Mouse (Mus musculus) G1E (cell line): ENCODE results near the gene Prrc2b. TPM values are rescaled to one million over a fixed set of nuclear protein-coding genes. Genes with fewer than 3 reads are reported as not detected.

Experiments
- ATAC-seq: 2 replicates; pipeline ENCODE4 v1.8.0; 2016; ENCODE audit warnings: mild to moderate bottlenecking; ENCODE audit not compliant: insufficient number of reproducible peaks, poor library complexity, low FRiP score, severe bottlenecking; ENCODE audit errors: extremely low read depth
- DNase-seq: peaks from one replicate; pipeline ENCODE4 v3.0.0; 2012; ENCODE audit warnings: low spot score
- H3K27me3 ChIP-seq: 2 replicates; pipeline ENCODE4 v1.6.1; 2012; ENCODE audit warnings: mild to moderate bottlenecking, low read length, inconsistent platforms; ENCODE audit not compliant: insufficient read depth
- H3K36me3 ChIP-seq: replicated peaks from 2 replicates; pipeline ENCODE3; 2012; ENCODE audit warnings: mild to moderate bottlenecking, inconsistent platforms
- H3K4me1 ChIP-seq: 2 replicates; pipeline ENCODE4 v1.6.1; 2012; ENCODE audit warnings: low read depth, low read length, inconsistent platforms, mixed read lengths; ENCODE audit not compliant: insufficient read depth
- H3K4me3 ChIP-seq: 2 replicates; pipeline ENCODE4 v1.5.1; 2012; ENCODE audit warnings: low read depth, mild to moderate bottlenecking, inconsistent platforms, low read length, moderate library complexity, mixed read lengths
- H3K9me3 ChIP-seq: replicated peaks from 2 replicates; pipeline ENCODE4 v1.6.1; 2012; ENCODE audit warnings: inconsistent platforms
- CTCF ChIP-seq: IDR thresholded peaks from 2 replicates; pipeline ENCODE4 v1.5.1; 2012; ENCODE audit warnings: low read depth, low read length, inconsistent platforms, mixed read lengths
- GATA1 ChIP-seq: IDR thresholded peaks from 2 replicates; pipeline ENCODE4 v1.6.1; 2012; ENCODE audit warnings: borderline replicate concordance, low read length, inconsistent platforms, mixed read lengths
- GATA2 ChIP-seq: IDR thresholded peaks from 2 replicates; pipeline ENCODE4 v1.6.1; 2012; ENCODE audit warnings: low read depth, low read length, inconsistent platforms, borderline replicate concordance
- POLR2AphosphoS5 ChIP-seq: IDR thresholded peaks from 2 replicates; pipeline ENCODE4 v1.6.1; 2012; ENCODE audit warnings: low read depth, low read length, inconsistent platforms; ENCODE audit not compliant: insufficient replicate concordance
- TAL1 ChIP-seq: conservative IDR thresholded peaks from 2 replicates; pipeline ENCODE4 v1.6.1; 2012; ENCODE audit warnings: low read depth, low read length, inconsistent platforms, mixed read lengths
- polyA plus RNA-seq: library from polyadenylated mRNA; stranded (reverse); fragments of >175 nt; gene quantifications from 2 replicates; pipeline ENCODE4 v1.2.3, GENCODE M21; 2012
- total RNA-seq, 2 experiments: library from RNA; stranded (forward) in 1 of 2; stranded (reverse) in 1 of 2; fragments of 200-1000 nt in 1 of 2; fragments of >200 nt in 1 of 2; fragmentation: Nextera tagmentation in 1 of 2; gene quantifications; 2 replicates each; pipeline ENCODE4 v1.2.3; 2014 to 2017

The Prrc2b gene
- total and polyA plus RNA-seq, 3 experiments, result 17.1 to 147 (median 103) TPM

DNA sequence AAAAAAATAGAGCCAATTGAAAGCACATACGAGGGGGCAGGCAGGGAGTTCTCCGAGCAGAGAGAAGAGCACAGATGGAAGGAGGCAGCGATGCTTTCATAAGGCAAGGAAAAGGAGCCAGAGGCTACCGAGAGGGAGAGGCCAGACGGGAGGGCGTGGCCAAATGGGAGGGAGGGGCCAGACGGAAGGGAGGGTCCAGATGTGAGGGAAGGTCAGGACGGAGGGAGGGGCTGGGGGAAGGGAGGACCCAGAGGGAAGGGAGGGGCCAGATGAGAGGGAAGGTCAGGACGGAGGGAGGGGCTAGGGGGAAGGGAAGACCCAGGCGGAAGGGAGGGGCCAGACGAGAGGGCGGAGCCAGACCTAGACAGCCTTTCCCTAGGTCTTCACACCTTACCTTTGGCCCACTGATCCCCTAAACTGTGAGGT, 18.3 kb upstream of the Prrc2b start:
- Histone ChIP-seq H3K27me3 (no peaks in the 10 kb centered on the region), H3K36me3 (no peaks in the 10 kb centered on the region), H3K4me3 (peak overlapping the region; percentile 62; the same call in 1 of the 2 replicates), H3K9me3 (no peaks in the 10 kb centered on the region), H3K4me1 (peaks cover 76% of the 10 kb centered on the region)
- ATAC-seq (peak; percentile 47), DNase-seq (peak; percentile 64)
- no peak for TF ChIP-seq GATA1
- TF ChIP-seq GATA2, result no peak
- no peak for TF ChIP-seq CTCF
- no peak for TF ChIP-seq TAL1
- TF ChIP-seq POLR2AphosphoS5, result no peak

DNA sequence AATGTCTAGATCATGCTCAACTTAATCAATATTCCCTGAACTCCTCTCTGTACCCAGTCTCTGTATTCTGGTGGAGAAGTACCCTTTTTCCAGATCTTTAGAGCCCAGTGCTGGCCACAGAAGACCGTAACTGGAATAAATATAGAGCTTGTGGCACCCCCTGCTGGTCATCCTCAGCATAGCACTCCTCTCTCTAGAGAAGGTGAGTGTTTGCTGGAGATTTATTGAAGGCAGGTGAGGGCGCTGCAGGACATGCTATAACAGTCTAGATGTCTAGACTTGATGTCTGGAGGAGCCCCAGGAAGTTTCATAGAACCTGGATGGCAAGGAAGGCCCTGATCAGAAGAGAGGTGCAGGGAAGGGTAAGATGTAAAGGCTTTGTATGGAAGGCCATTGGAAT, 16.8 kb upstream of the Prrc2b start:
- DNase-seq (no peak), ATAC-seq (no peak)
- no peak overlapping the region for H3K4me3 ChIP-seq
- no peaks in the 10 kb centered on the region for H3K9me3 ChIP-seq
- peak; percentile 90 for TF ChIP-seq CTCF
- TF ChIP-seq TAL1, result no peak
- H3K27me3 ChIP-seq, result no peaks in the 10 kb centered on the region
- peaks cover 72% of the 10 kb centered on the region for H3K4me1 ChIP-seq
- H3K36me3 ChIP-seq, result no peaks in the 10 kb centered on the region

DNA sequence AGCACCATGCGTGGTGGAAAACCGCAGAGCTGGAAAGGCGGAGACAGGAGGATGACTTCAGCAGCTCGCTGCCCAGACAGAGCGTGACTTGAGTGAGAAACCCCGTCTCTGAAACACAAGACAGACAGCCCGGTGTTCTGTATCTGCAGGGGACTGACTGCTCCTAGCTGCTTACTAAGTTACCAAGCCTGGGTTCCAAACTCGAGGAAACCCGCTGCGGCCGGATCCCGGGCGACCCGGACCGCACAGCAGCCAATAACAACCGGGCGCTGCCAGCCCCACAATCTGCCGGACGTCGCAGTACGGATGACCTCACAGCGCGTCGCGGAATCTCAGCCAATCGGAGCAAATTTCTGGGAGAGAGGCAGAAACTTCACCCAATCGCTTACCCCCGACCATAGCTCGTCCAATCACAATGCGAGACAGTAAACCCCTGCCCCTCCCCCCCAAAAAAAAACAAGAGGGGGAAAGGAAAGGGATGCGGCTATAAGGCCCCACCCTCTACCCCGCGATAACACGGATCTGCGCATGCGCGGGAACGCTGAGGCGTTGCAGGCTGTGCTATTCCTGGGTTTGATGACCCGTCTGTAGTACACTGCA, 13.1 kb upstream of the Prrc2b start:
- peak; percentile 95 for ATAC-seq
- Histone ChIP-seq H3K27me3 (no peaks in the 10 kb centered on the region), H3K9me3 (no peaks in the 10 kb centered on the region), H3K4me1 (peaks cover 59% of the 10 kb centered on the region), H3K4me3 (peak overlapping the region; percentile 77), H3K36me3 (no peaks in the 10 kb centered on the region)
- DNase-seq, result peak; percentile 94
- TF ChIP-seq GATA1 (no peak), POLR2AphosphoS5 (no peak), CTCF (no peak), TAL1 (no peak), GATA2 (no peak)

DNA sequence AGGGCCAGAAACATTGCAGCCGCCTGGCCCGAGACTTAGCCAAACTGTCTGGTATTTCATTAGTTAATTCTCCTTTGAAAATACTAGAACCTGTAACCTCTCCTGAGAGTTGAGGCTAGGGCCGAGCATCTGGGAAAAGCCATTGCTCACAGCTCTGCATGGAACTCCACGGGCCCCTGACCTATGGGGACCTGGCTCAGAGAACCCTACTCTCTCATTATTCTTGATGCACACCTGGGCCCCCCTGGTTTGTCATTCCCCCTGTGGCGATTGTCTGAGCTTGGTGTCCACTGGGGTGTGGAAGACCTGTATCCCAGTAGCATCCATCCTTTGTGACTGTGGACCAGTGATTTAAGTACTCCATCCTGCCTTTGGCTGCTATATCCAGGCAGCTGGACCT, 11.5 kb upstream of the Prrc2b start:
- H3K4me3 ChIP-seq, result no peak overlapping the region
- H3K9me3 ChIP-seq, result no peaks in the 10 kb centered on the region
- DNase-seq (no peak), ATAC-seq (no peak)
- H3K27me3 ChIP-seq, result no peaks in the 10 kb centered on the region
- H3K4me1 ChIP-seq, result peaks cover 52% of the 10 kb centered on the region
- TF ChIP-seq POLR2AphosphoS5 (no peak), CTCF (no peak), GATA2 (no peak), GATA1 (no peak), TAL1 (no peak)
- H3K36me3 ChIP-seq, result no peaks in the 10 kb centered on the region

DNA sequence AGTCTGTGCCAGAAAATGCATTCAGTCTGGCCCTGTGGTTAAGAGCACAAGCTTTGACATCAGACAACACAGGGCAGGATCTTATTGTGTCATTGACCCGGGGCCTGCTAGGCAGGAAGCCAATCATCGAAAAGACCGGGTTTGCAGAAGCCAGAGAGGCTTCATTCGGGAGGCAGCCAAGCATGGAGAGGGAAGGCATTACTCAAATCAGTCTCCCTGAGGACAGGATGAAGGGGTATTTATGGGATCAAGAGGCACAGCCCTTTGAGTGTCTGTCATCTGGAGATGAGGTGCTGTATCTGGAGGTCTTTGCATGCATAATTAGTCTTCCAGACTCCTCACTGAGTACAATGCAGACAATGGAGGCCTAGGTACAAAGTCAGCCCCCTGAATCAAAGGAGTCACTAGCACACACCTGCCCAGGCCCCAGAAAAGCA, 10.4 kb upstream of the Prrc2b start:
- TF ChIP-seq CTCF, result no peak
- TF ChIP-seq POLR2AphosphoS5, result no peak
- TF ChIP-seq GATA2, result no peak
- TF ChIP-seq TAL1, result no peak
- no peak for TF ChIP-seq GATA1
- Histone ChIP-seq H3K36me3 (no peaks in the 10 kb centered on the region), H3K4me3 (no peak overlapping the region), H3K9me3 (no peaks in the 10 kb centered on the region), H3K27me3 (no peaks in the 10 kb centered on the region), H3K4me1 (peaks cover 60% of the 10 kb centered on the region)
- ATAC-seq, result no peak
- no peak for DNase-seq

DNA sequence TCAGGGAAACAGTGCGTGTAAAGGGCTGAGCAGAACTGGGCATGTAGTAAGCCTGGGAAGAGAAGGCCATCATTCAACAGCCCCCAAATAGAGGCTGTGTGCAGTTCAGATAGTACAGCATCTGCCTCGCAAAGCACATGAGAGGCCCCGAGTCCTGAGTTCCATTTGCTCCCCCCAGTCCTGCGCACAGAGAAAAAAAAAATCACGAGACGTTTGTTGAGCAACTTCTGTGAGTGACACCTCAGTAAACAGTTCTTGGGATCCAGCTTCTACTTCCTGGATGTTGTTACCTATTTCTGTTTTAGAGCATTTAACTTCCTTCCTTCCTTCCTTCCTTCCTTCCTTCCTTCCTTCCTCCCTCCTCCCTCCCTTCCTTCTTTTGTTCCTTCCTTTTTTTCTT, 9.3 kb upstream of the Prrc2b start:
- no peak for DNase-seq
- H3K4me3 ChIP-seq, result no peak overlapping the region
- TF ChIP-seq POLR2AphosphoS5 (no peak), TAL1 (no peak), CTCF (no peak), GATA2 (no peak), GATA1 (no peak)
- ATAC-seq, result no peak
- no peaks in the 10 kb centered on the region for H3K9me3 ChIP-seq
- H3K36me3 ChIP-seq, result no peaks in the 10 kb centered on the region
- H3K4me1 ChIP-seq, result peaks cover 63% of the 10 kb centered on the region
- no peaks in the 10 kb centered on the region for H3K27me3 ChIP-seq

DNA sequence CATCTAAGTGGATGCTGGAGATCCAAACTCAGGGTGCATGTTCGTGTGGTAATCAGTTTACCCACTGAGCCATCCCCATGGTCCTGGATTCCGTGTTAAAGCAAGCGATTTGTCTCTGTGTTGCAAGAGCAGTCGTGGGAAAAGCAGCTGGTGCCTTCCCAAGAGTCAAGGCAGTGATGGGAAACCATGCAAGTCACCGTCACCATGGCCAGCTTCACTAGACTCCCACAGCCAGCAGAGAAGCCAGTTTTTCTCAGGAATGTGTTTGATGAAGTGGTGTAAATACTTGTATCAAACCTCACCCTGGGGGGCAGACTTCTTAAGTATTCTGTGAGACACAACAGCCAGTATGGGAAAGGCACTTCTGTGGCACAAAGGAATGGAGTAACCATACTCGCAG, 8.5 kb upstream of the Prrc2b start:
- ATAC-seq, result no peak
- DNase-seq, result no peak
- no peak overlapping the region for H3K4me3 ChIP-seq
- no peaks in the 10 kb centered on the region for H3K27me3 ChIP-seq
- H3K9me3 ChIP-seq, result no peaks in the 10 kb centered on the region
- H3K4me1 ChIP-seq, result peaks cover 60% of the 10 kb centered on the region
- no peaks in the 10 kb centered on the region for H3K36me3 ChIP-seq
- TF ChIP-seq TAL1, result no peak
- TF ChIP-seq GATA1, result no peak
- no peak for TF ChIP-seq GATA2
- TF ChIP-seq CTCF, result no peak
- TF ChIP-seq POLR2AphosphoS5, result no peak
